Mouse (Mus musculus) kidney, postnatal 4 days (tissue): ENCODE results near the gene Pld4.
A peak's percentile ranks its signal among the peaks of the same experiment; 100 is the strongest.
"Not testable (repeated sequence)": the region's sequence is repeated elsewhere in the genome, so short reads cannot be mapped to it uniquely, and the experiment has no call there.

Experiments used
- DNase-seq, 2 experiments: peaks; one replicate each; pipeline ENCODE4 v3.0.0; 2021; ENCODE audit warnings: mixed read lengths in 2 of 2

Gene Pld4

DNA sequence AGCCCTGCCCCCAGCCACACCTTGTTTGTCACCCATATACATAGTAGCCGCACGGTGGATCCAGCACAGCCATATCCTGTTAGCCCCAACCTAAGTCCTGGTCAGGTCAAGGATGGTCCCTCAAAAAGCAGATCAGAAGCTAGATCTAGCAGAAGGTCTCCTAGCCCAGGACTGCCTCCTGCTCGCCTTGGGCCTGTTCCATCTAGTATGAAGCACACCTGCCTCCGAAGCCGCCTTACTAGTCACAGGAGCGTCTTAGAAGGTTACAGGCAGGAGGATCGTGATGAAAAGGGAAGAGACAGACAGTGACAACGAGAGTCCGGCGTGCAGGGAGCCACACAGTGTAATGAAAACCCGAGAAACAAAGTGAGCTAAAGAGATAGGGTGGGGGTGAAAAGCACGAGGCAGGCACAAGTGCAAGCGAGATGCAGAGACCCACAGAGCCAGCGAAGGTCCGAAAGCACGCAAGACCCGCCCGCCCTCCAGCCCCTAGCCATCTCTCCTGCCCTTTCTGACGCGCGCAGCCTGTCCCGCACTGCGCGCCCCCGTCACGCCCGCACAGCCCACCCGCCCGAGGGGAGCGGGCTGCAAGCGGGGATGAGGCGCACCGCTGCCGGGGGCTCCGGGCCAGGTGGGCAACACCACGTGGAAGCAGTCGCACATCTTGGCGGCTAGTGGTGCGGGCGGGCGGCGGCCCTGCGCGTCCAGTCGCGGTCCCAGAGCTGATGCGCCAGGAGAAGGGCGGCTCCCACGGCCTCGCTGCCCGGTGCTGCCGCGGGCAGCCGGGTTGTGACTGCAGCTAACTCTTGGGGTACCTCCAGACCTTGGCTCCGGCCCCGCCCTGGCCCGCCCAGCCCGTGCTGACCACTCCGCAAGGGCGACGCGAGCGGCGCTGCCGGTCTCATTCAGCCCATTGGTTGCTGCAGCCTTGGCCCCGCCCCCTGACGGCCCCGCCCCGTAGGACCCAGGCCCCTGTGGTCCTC, 41.7 kb downstream of the Pld4 start, which contains the start of gene Ahnak2:
TSS of gene Ahnak2 (minus strand) at position 794 of the 983 bp plus-strand sequence.
- DNase-seq: peak; percentile 70 to 80

GRCm38 (mm10) chr12:112802917-112803316, 42.5 kb downstream of the Pld4 start:
- DNase-seq: no peak

DNA sequence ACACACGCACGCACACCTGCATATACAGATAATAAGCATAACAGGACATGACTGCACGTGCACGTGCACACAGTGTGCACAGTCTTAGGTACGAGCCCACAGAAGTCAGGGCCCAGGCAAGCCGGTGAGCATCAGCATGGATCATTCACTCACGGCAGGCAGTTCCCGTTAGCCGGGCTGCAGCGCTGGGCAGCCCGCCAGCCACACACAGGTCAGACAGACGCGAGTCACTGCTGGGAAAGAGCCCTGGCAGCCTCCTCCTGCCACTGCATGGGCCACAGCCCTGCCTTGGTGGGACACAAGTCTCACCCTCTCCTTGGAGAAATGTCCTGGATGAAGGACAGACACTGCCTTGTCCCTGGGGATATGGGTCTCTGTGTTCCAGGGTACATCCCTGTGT, 43.6 kb downstream of the Pld4 start:
- peak; percentile 39 to 42 for DNase-seq

DNA sequence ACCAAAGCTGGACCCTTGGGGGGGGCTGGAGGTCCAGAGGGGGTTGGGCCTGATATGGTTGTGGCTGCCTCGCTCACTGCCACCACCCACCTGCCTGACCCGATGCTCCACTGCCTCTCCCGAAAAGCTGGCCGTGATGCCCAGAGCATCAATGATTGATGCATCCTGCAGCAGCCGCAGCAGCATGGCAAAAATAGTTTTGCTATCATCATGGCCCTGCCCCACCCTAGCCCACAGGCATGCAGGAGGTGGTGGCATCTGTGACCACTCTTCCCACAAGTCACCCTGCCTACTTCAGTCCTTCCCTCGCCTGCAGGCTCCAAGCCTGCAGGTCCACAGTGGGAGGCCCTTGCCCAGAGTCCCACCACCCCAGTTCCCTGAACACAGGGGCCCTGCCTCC, 45.6 kb downstream of the Pld4 start:
- DNase-seq: no peak

DNA sequence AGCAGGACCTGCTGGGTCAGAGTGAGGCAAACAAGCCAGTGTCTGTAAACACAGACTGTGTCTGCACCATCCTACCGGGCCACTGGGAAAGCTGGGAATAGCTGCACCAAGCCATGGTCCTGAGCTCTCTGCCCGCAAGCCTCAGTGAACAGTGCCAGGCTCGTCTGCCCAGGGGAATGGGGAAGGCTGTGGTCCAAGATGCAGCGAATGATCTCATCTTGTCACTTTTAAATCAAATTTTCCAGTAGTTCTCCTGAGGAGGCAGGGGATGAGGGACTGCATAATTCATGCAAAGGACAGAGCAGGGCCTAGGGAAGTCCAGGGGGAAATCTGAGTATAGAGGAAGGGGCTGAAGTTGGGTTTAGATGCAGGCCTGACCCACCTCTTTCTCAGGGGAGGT, 47.3 kb downstream of the Pld4 start:
- DNase-seq: no peak

DNA sequence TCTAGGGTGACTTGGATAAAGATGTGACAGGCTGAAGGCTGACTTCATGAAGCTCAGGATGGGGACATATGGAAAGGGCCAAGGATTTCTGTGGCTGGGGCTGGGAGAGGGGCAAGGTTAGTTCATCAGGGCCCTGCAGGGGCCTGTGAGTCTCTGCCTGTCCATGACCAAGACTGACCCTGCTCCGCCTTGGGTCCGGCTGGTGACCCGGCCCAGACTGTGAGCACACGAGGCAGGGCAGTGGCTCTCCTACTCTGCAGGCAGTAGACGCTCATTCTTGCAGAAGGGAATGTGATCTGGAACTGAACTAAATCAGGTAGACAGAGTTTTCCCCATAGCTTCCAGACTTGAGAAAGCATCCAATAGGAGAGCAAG, 47.7 kb downstream of the Pld4 start:
- DNase-seq: no peak

- peak; percentile 93 to 96 for DNase-seq
Measured at GRCm38 (mm10) chr12:112808587-112809364, 48.3 kb downstream of the Pld4 start, which contains the start of gene Clba1. TSS of gene Clba1 (plus strand) at chr12:112808937.

- no peak for DNase-seq
Measured at GRCm38 (mm10) chr12:112809641-112810040, 49.2 kb downstream of the Pld4 start.

DNA sequence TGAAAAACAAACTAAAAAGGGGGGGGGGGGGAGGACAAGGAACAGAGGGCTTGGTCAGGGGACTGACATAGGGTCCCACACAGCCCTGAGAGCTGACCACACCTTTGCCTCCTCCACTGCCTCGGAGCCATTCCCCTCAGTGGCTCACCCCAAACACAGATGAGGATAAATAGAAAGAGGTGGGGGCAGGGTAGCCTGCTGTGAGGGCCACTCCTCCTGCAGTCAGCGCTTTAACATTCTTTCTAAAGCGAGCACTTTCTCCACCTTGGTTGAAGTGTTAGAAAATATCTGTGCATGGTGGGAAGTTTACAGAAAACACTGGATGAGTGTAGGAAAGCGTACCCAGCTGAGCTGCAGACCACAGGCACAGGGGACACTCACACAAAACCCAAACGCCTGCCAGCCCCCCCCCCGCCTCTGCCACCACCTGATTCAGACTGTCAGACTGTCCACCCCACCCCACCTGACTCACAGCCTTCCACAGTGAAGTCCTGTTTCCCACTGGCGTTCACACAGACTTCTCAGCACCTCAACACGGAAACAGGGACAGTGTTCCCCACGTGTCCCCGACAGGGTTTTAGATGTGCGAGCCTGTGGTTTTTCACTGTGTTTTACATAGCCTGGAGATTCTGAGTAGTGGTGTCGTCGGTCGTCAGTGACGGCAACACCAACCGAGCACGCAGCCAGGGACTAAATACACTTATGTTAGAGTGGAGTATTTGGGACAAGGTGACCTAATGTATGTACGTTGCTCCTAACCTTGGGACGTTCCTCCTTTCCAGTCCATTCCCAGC, 49.8 kb downstream of the Pld4 start:
- no peak for DNase-seq

DNA sequence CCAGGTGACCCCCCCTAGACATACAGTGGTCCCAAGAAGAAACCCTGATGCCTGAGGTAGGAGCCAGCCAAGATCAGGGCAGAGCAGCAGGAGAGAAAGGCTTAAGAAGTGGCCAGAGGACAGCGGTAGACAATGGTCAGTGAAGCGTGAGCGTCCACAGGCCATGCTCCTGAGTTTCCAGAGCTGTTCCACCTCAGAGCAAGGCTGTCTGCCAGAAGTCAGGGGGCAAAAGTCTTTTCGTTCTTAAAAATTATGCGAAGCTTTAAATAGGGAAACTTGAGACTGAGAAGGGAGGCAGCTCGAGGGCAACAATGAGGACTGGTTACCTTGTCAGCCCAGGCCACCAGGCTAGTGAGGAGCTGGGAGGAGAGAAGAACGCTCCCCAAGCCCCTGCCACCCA, 52.9 kb downstream of the Pld4 start:
- DNase-seq: peak in 1 of 2 experiments; percentile 53

- DNase-seq: peak in 1 of 2 experiments; percentile 6
Measured at GRCm38 (mm10) chr12:112814682-112815470, 54.4 kb downstream of the Pld4 start.

- peak; percentile 71 to 79 for DNase-seq
Measured at GRCm38 (mm10) chr12:112816294-112816693, 55.8 kb downstream of the Pld4 start.

GRCm38 (mm10) chr12:112816866-112817265, 56.4 kb downstream of the Pld4 start:
- not testable (repeated sequence) for DNase-seq
